Mouse (Mus musculus) CD4-positive, CD25-positive, alpha-beta regulatory T cell, adult 4 months (primary cell): ENCODE data around the gene Pla2g4b. TPM values are rescaled to one million over a fixed set of nuclear protein-coding genes. Genes with fewer than 3 reads are reported as not detected.

Experiments used
- ATAC-seq: one replicate; pipeline ENCODE4 v1.8.0; 2017
- polyA plus RNA-seq, 2 experiments: library from polyadenylated mRNA; unstranded; fragments of 100-300 nt; shearing (Covaris generic); gene quantifications; one replicate each; pipeline ENCODE4 v1.2.1; 2017

The Pla2g4b gene
- polyA plus RNA-seq, 2 experiments from 2014 or later, result 1.3 to 2.2 TPM

- no peak for ATAC-seq
Observed at GRCm38 (mm10) chr2:120065243-120065642, 32.0 kb downstream of the Pla2g4b start.

- ATAC-seq, result no peak
Observed at GRCm38 (mm10) chr2:120066224-120066623, 33.0 kb downstream of the Pla2g4b start.

DNA sequence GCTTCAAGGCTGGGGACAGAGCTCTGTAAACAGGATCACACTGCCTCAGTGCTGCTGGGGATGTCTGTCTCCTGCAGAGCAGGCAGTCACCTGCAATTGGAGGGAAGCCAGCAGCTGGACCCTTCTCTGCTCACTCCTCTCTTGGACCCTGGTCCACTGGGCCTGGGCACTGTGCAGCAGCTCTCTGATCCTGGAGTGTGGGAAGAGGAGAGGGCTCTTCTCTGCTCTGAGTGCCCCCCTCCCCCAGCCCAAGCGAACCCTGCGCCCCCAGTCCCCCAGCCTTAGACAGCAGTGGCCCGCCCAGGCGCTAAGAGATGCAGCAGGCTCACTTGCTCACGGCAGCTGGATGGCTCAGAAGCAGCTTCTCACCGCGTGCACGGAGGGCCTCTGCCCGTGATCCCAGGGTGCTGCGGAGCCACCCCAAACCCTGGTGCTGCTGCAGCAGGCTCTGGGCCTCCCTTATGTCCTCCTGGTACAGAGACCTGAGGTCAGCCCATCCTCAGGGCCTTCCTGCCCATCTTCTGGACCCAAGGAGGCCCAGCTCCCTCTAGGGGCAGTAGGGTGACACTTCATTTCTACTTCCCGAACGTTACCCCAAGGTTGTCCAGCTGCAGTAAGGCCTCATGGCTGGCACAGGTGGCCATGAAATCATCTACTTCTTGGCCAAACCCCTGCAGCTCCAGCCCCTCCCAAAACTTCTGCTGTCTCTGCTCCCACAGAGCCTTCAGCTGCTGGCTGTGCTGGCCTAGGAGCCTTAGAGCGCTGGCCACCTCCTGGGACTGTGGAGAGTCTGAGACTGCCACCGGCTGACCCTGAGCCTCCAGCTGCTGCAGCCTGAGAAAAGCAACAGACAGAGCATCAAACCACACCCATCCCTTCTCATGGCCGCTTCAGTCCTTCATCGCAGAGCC lies 35.6 kb downstream of the Pla2g4b start:
- ATAC-seq, result no peak

GRCm38 (mm10) chr2:120069466-120069990 lies 36.3 kb downstream of the Pla2g4b start:
- no peak for ATAC-seq

- ATAC-seq, result no peak
Observed at GRCm38 (mm10) chr2:120074096-120074495, 40.9 kb downstream of the Pla2g4b start.

- ATAC-seq, result no peak
Observed at GRCm38 (mm10) chr2:120076076-120076705, 43.0 kb downstream of the Pla2g4b start.

- no peak for ATAC-seq
Observed at GRCm38 (mm10) chr2:120082416-120082815, 49.2 kb downstream of the Pla2g4b start.

- ATAC-seq, result no peak
Observed at GRCm38 (mm10) chr2:120084593-120085361, 51.6 kb downstream of the Pla2g4b start.

DNA sequence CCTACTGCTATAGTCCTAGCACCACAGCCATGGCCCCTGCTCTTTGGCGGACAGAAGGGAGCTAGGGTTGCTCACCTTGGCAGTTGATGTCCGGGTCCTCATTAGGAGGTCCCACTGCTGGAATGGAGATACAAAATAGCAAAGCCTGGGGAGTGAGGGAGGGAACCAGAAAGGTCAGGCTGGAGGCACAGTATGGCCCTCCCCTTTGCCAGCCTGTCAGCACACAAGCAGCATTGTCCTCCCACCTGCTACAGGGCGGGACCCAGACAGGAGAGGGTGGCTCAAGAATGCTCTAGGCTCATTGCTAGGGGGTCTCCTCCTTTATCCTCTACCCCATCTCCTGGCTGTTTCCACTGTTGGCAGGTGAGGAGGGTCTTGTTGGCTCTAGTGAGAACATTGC lies 52.8 kb downstream of the Pla2g4b start:
- ATAC-seq, result no peak

GRCm38 (mm10) chr2:120087391-120087790 lies 54.2 kb downstream of the Pla2g4b start:
- no peak for ATAC-seq

DNA sequence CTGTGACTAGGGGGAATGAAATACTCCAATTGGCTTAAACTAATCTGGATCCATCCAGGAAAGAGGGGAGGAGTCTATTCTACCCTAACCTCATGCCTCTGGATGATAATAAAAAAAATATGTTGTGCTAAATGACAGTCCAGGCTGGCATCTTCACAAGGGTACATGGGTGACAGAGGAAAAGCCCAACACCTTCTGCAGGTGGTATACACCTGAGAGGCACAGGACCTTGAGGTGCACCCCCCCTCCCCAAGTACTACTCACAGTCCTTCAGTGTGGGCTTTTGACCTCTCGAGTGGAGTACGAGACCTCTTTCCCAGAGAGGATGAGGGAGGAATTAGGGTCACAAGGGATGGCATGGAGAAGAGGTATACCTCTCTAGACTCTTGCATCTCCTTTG lies 54.7 kb downstream of the Pla2g4b start:
- ATAC-seq, result no peak

DNA sequence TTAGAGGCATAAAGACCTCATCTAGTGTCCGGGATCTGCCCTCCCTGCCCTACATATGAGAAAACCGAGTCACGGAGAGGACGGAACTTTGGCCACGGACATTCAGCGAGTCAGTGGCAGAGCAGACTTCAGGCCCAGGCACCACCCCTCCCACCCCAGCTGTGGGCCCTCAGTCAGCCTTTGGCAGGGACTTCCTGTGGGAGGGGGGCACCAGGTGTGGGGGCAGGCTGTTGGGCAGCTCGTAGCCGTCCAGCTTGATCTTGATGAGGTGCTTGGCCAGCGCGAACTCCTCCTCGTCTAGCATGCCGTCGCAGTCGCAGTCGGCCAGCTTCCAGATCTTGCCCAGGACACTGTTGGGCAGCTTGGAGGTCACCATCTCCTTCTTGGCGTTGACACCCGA lies 57.8 kb downstream of the Pla2g4b start:
- ATAC-seq, result no peak

Other genes with a start within 250 kb of the Pla2g4b start
- 10 to 100 TPM; 15.7 to 34.0 TPM for gene Rpap1, start 245.9 kb upstream of the Pla2g4b start, polyA plus RNA-seq
- 1 to 10 TPM; 1.1 to 1.3 TPM for gene Tyro3, start 235.7 kb upstream of the Pla2g4b start, polyA plus RNA-seq
- 10 to 100 TPM; 36.8 to 43.7 TPM for gene Mga, start 136.2 kb upstream of the Pla2g4b start, polyA plus RNA-seq
- gene Mapkbp1, start 60.7 kb upstream of the Pla2g4b start, polyA plus RNA-seq, result 1 to 10 TPM; 2.4 to 2.9 TPM
- gene Jmjd7, start 5.9 kb upstream of the Pla2g4b start, polyA plus RNA-seq, result 10 to 100 TPM; 24.3 to 28.4 TPM
- 1 to 10 TPM; 2.5 to 2.9 TPM for gene Gm28042, start 5.9 kb upstream of the Pla2g4b start, polyA plus RNA-seq
- 1 to 10 TPM; 6.6 to 8.5 TPM for gene Ehd4, start 121.2 kb downstream of the Pla2g4b start, polyA plus RNA-seq
- gene Pla2g4e, start 211.9 kb downstream of the Pla2g4b start, polyA plus RNA-seq, result not detected